Mouse (Mus musculus) adrenal gland, postnatal 10 days (tissue): ENCODE measurements around the gene Cracr2b. TPM values are rescaled to one million over a fixed set of nuclear protein-coding genes. Genes with fewer than 3 reads are reported as not detected.

Source experiments
- DNase-seq: peaks from one replicate; pipeline ENCODE4 v3.0.0; 2021; ENCODE audit warnings: mixed read lengths
- total RNA-seq, 2 experiments: library from RNA; stranded (reverse); gene quantifications; 2 replicates each; pipeline ENCODE4 v1.2.3; 2021

Cracr2b gene
- total RNA-seq, 2 experiments from 2014 or later = 16.8 to 19.6 TPM

GRCm38 (mm10) chr7:141486239-141486638 lies 25.3 kb downstream of the Cracr2b start:
- DNase-seq = no peak

DNA sequence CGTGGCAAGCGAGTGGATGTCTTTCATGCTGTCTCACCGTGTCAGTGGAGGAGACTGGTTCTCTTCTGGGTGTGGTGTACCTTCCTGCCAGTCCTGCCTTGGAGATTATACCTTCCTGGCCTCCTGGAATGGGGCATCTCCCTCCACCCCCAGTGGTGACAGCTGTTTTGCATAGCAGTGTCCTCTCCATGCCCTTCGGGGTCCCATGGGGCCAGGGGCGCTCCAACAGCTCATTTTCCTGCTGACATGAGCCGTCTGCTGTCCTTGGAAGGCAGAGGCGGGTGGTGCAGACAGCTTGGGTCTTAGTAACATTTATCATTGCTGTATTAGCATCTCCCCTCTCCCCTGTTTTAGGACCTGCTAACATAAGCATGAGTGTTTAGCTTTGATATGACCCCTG lies 26.2 kb downstream of the Cracr2b start:
- no peak for DNase-seq

- DNase-seq = no peak
Observed at GRCm38 (mm10) chr7:141491151-141491550, 30.3 kb downstream of the Cracr2b start.

DNA sequence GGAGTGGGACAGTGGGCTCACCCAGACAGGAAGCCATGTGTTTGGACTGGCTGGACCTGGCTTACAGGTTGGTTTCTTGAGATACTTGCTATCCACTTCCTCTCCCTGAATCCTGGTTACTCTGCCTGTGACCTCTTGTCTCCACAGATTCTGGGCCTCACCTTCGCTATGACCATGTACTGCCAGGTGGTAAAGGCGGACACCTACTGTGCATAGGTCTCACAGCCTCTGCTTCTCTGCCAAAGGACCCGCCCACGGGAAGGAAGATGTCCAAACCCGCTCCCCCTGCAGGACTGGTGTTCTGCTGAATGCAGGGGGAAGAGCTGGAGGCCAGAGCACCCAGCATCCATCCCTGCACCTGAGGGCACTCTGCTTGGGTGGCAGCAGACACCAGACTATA lies 31.8 kb downstream of the Cracr2b start:
- DNase-seq = no peak

GRCm38 (mm10) chr7:141493729-141494128 lies 32.8 kb downstream of the Cracr2b start:
- DNase-seq = no peak

- no peak for DNase-seq
Observed at GRCm38 (mm10) chr7:141495379-141495778, 34.5 kb downstream of the Cracr2b start.

DNA sequence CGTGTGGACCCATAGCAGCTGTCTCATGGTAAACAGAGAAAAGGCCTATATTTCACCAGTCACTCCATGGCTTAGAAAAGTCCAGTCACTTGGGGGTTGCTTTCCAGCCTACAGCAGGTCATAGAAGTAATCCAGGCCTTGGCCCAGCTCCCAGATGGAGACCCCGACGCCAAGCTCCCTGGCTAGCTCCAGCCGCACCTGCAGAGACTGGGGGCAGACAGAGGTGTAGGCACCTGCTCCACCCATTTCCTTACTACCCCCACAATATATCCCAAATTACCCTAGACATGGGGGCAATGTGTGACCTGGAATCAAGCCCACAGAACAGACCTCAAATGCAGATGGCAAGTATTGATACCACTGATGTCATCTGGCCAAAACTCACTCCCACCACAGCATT lies 35.0 kb downstream of the Cracr2b start:
- no peak for DNase-seq

GRCm38 (mm10) chr7:141497600-141497999 lies 36.7 kb downstream of the Cracr2b start:
- DNase-seq = no peak

DNA sequence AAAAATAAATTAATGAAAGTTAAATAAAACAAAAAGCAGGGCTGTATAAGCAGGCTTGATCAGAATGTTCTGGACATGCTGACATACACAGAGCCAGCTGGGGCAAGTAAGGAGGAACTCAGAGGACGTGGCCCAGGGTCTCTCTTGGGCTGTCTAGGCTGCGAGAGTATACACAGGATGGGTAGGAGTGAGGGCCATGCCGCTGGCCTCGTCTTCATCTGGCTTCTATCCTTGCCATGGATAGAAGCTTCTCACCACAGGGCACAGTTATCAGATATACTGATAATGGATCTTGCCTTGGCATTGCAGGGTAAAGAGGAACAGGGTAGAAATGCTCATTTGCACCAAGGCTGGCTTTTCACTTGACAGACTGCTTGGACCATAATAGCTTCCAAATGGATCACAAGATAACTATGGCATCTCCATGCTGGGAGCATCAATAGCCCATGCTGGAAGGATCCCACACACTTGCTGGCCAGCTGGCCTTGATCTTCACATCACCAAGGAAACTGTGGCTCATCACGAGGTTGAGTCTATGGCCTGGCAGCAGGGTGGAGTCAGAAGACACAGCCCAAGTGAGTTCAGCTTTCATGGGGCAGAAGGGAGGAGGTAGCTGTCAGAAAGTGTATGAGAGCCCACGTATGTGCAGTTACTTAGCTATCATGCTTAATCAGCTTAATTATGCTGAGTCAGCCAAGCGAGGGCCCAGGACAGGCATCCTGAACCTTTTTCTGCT lies 41.1 kb downstream of the Cracr2b start:
- DNase-seq = peak; percentile 51

GRCm38 (mm10) chr7:141502556-141502905 lies 41.6 kb downstream of the Cracr2b start:
- DNase-seq = no peak

DNA sequence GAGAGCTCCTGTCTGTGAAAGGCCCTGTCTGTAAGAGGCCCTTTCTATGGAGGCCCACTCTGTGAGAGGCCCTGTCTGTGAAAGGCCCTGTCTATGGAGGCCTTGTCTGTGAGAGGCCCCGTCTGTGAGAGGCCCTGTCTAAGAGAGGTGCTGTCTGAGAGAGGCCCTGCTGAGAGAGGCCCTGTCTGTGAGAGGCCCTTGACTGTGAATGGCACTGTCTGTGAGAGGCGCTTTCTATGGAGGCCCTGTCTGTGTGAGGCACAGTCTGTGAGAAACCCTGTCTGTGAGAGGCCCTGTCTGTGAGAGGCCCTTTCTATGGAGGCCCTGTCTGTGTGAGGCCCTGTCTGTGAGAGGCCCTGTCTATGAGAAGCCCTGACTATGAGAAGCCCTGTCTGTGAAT lies 45.4 kb downstream of the Cracr2b start:
- DNase-seq = no peak

GRCm38 (mm10) chr7:141508160-141508559 lies 47.3 kb downstream of the Cracr2b start:
- DNase-seq = no peak

DNA sequence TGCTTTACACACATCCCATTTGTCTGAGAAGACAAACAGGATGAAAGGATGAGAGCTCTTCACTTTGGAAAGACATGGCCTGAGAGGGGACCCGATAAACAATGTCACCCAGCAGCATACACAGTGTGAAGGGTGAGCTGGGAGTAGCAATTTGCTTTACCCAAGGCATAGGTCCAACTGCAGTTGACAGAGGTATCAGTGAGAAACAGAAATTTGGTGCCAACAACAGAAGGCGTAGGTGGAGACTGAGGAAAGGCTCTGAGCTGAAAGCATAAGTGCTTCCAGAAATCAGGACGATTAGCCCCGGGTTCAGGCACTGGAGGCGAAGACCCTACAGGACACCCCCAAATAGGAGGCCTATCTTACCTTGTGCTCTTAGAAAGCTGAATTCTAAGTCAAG lies 49.3 kb downstream of the Cracr2b start:
- DNase-seq = no peak

DNA sequence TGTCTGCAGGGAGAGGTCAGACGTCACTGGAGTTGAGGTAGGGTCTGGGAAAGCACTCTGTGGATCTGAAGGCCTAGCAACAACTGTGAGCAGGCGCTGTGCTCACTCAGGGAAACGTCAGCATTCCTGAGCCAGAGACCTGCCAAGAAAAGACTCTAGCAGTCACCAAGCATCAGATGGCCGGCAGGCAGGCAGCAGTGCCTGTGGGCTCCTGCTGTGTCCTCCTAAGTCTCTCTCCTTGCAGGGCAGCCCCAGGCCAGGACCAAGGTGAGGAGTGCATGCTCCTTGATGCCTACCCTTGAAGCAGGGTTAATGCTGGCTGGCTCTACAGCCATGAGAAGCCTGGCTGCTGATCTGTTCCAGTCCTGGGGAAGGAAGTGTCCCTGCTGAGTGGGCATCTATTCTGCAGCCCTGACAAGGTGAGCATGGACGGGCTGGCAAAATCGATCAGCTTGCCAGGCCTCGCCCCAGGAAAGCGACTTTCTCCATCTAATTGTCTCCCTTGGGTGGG lies 49.8 kb downstream of the Cracr2b start:
- DNase-seq = no peak

Other genes starting within 250 kb of the Cracr2b start
- under 1 TPM; 0.27 to 0.55 TPM for gene Lmntd2, start 247.0 kb upstream of the Cracr2b start, total RNA-seq
- 1 to 10 TPM; 6.5 to 7.8 TPM for gene Rassf7, start 245.2 kb upstream of the Cracr2b start, total RNA-seq
- gene Phrf1, start 232.3 kb upstream of the Cracr2b start, total RNA-seq = 10 to 100 TPM; 69.9 to 75.3 TPM
- gene Irf7, start 194.6 kb upstream of the Cracr2b start, total RNA-seq = 1 to 10 TPM; 3.7 to 4.8 TPM
- gene Cdhr5, start 184.3 kb upstream of the Cracr2b start, total RNA-seq = 1 to 10 TPM; 5.6 to 6.9 TPM
- 1 to 10 TPM; 2.8 to 3.2 TPM for gene Sct, start 182.0 kb upstream of the Cracr2b start, total RNA-seq
- under 1 TPM in 1 of 2 experiments, not detected in 1; 0.36 TPM for gene Drd4, start 169.1 kb upstream of the Cracr2b start, total RNA-seq
- 10 to 100 TPM; 39.9 to 59.2 TPM for gene Deaf1, start 133.4 kb upstream of the Cracr2b start, total RNA-seq
- gene Tmem80, start 133.4 kb upstream of the Cracr2b start, total RNA-seq = 10 to 100 TPM; 22.1 to 31.6 TPM
- gene Eps8l2, start 122.2 kb upstream of the Cracr2b start, total RNA-seq = 1 to 10 TPM; 4.6 to 7.1 TPM
- gene Taldo1, start 68.9 kb upstream of the Cracr2b start, total RNA-seq = 100 to 1,000 TPM; 466 to 479 TPM
- gene Gatd1, start 47.0 kb upstream of the Cracr2b start, total RNA-seq = 10 to 100 TPM; 26.2 to 39.2 TPM
- 1 to 10 TPM; 2.5 to 6.4 TPM for gene Cend1, start 31.6 kb upstream of the Cracr2b start, total RNA-seq
- gene Slc25a22, start 23.2 kb upstream of the Cracr2b start, total RNA-seq = 10 to 100 TPM; 60.2 to 74.3 TPM
- 1 to 10 TPM; 2.4 to 7.3 TPM for gene Pidd1, start 17.1 kb upstream of the Cracr2b start, total RNA-seq
- gene Rplp2, start 13.7 kb upstream of the Cracr2b start, total RNA-seq = 1,000 to 10,000 TPM; 1,282 to 1,421 TPM
- gene Pnpla2, start 5.9 kb upstream of the Cracr2b start, total RNA-seq = 1,000 to 10,000 TPM; 1,181 to 1,292 TPM
- gene Cd151, start 6.3 kb downstream of the Cracr2b start, total RNA-seq = 100 to 1,000 TPM; 184 to 198 TPM
- gene Polr2l, start 14.0 kb downstream of the Cracr2b start, total RNA-seq = 10 to 100 TPM; 58.3 to 59.7 TPM
- 10 to 100 TPM; 53.8 to 57.1 TPM for gene Tspan4, start 14.1 kb downstream of the Cracr2b start, total RNA-seq
- gene Chid1, start 78.8 kb downstream of the Cracr2b start, total RNA-seq = 10 to 100 TPM; 45.6 to 54.2 TPM
- 10 to 100 TPM; 68.5 to 70.2 TPM for gene Ap2a2, start 101.1 kb downstream of the Cracr2b start, total RNA-seq
- gene Muc6, start 194.2 kb downstream of the Cracr2b start, total RNA-seq = under 1 TPM in 1 of 2 experiments, not detected in 1; 0.06 TPM
- 1 to 10 TPM; 1.8 to 1.9 TPM for gene Muc2, start 229.2 kb downstream of the Cracr2b start, total RNA-seq